Mouse (Mus musculus): ENCODE results near the gene Slc16a14.

Gene Slc16a14

GRCm38 (mm10) chr1:84866231-84866630 is 68.7 kb downstream of the Slc16a14 start:
- peak; percentile 58 to 83 for DNase-seq

GRCm38 (mm10) chr1:84864645-84865044 is 70.3 kb downstream of the Slc16a14 start:
- DNase-seq, result no peak

- no peak for DNase-seq
These were observed 73.7 kb downstream of the Slc16a14 start for GRCm38 (mm10) chr1:84861255-84861630.

- no peak for DNase-seq
These were observed 74.3 kb downstream of the Slc16a14 start for GRCm38 (mm10) chr1:84860360-84861254.

- DNase-seq, result no peak
These were observed 75.3 kb downstream of the Slc16a14 start for GRCm38 (mm10) chr1:84859597-84859996.

Measured in kidney, postnatal 25 days (tissue).